ENCODE assay signal across 15 mouse cellular contexts in genomic region chr9:101790936-101791335, GRCm38 (mm10).
"Had no signal": no experiment of that assay in that cellular context is flagged by ENCODE, and none has a peak within 500 bp of the region (broad histone marks: within the 10 kb centered on the region; RNA-seq: fewer than 3 reads in every experiment).

No protein-coding gene starts in this region.

- ATAC-seq: liver, embryonic 12.5 days; lung, postnatal 0 days had no signal

- DNase-seq: kidney, adult 8-10 months; kidney, postnatal 10 days; kidney, postnatal 36 days; layer of hippocampus, postnatal 36 days; liver; lung, adult 18-20 months; lung, postnatal 36 days; midbrain, embryonic 14.5 days; right cerebral cortex, postnatal 14 days; right cerebral cortex, postnatal 4 days; thymus, adult 2 months; thymus, postnatal 14 days; thymus, postnatal 4 days had no signal
